Comparison of ENCODE assay signal across 8 mouse cellular contexts in the genomic region with DNA sequence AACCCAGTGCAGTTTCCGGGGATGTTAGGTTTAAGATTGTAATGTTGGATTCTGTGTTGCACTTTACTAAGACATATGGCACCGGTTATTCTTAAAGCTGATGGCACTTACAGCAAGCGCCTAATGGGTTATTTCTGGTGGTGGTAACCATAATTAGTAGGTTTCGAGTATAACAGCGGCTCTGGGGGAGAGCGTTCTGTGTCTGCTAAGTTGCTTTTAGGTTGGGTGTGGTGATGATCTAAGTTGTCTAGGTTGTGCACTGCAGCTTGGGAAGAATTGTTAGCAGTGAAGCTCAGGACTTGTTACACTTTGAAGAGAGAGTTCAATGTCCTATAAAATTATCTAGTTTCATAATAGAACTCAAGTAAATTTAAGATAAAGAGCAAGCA. TPM values are rescaled to one million over a fixed set of nuclear protein-coding genes. Genes with fewer than 3 reads are reported as not detected.
DNase-seq lines count a peak whose midpoint lies in the region; ATAC-seq and TF ChIP-seq lines count a peak whose summit lies in the region.

No protein-coding gene starts in this region.

- no peaks in the 10 kb centered on the region for H3K27me3 ChIP-seq in kidney, adult 2 months (replicated peaks; ENCODE audit: control insufficient read depth, insufficient read depth, low read length)
- H3K27me3 ChIP-seq in hindbrain, embryonic 11.5 days (ENCODE audit: control insufficient read depth, insufficient read depth, low read length) = no peaks in the 10 kb centered on the region
- H3K27me3 ChIP-seq in midbrain, embryonic 14.5 days (ENCODE audit: control insufficient read depth, insufficient read depth, low read length) = no peaks in the 10 kb centered on the region

- peak; percentile 44 for ATAC-seq in activated CD4-positive, CD25-positive, alpha-beta regulatory T cell, adult 4 months
- no peak for ATAC-seq in hindbrain, embryonic 11.5 days (ENCODE audit: low FRiP score)
- no peak for ATAC-seq in midbrain, embryonic 14.5 days (ENCODE audit: low FRiP score, low TSS enrichment)

- TF ChIP-seq POLR2A in kidney, adult 2 months (IDR thresholded peaks at IDR 0.05; ENCODE audit: low read depth, low read length) = no peak

- H3K9ac ChIP-seq in hindbrain, embryonic 11.5 days (ENCODE audit: low read depth, low read length) = peak overlapping the region; percentile 98
- H3K9ac ChIP-seq in midbrain, embryonic 14.5 days (replicated peaks; ENCODE audit: low read length) = peak overlapping the region; percentile 96

- WGBS in kidney, adult 2 months = 1% methylated on average over 6 of the region's 6 CpGs
- 1% methylated on average over 6 of the region's 6 CpGs for WGBS in hindbrain, embryonic 11.5 days
- 2% methylated on average over 6 of the region's 6 CpGs for WGBS in midbrain, embryonic 14.5 days

- peak overlapping the region; percentile 66 for H3K4me2 ChIP-seq in hindbrain, embryonic 11.5 days (replicated peaks; ENCODE audit: low read depth, low read length)
- H3K4me2 ChIP-seq in midbrain, embryonic 14.5 days (ENCODE audit: low read length) = peak overlapping the region; percentile 69

- peak overlapping the region; percentile 75 for H3K4me3 ChIP-seq in kidney, adult 2 months (ENCODE audit: insufficient read depth, low read depth, low read length)
- H3K4me3 ChIP-seq in hindbrain, embryonic 11.5 days (ENCODE audit: low read depth, low read length) = peak overlapping the region; percentile 97
- H3K4me3 ChIP-seq in midbrain, embryonic 14.5 days (replicated peaks; ENCODE audit: low read depth, low read length) = peak overlapping the region; percentile 93

- TF ChIP-seq CTCF in kidney, adult 2 months (conservative IDR thresholded peaks at IDR 0.05; ENCODE audit: insufficient read depth, insufficient read length, low read depth, low read length) = no peak

- no peaks in the 10 kb centered on the region for H3K36me3 ChIP-seq in kidney, adult 2 months (ENCODE audit: control insufficient read depth, insufficient read depth, low read length)
- H3K36me3 ChIP-seq in hindbrain, embryonic 11.5 days (ENCODE audit: control insufficient read depth, insufficient read depth, low read length) = no peaks in the 10 kb centered on the region
- no peaks in the 10 kb centered on the region for H3K36me3 ChIP-seq in midbrain, embryonic 14.5 days (ENCODE audit: control insufficient read depth, insufficient read depth, low read length)

- H3K4me1 ChIP-seq in kidney, adult 2 months (ENCODE audit: control insufficient read depth, insufficient read depth, low read length) = peaks cover 3% of the 10 kb centered on the region; the same call in 1 of the 2 replicates
- H3K4me1 ChIP-seq in hindbrain, embryonic 11.5 days (replicated peaks; ENCODE audit: control insufficient read depth, insufficient read depth, low read length) = peaks cover 4% of the 10 kb centered on the region
- peaks cover 25% of the 10 kb centered on the region for H3K4me1 ChIP-seq in midbrain, embryonic 14.5 days (ENCODE audit: control insufficient read depth, insufficient read depth, low read length)

- H3K27ac ChIP-seq in kidney, adult 2 months (ENCODE audit: insufficient read depth, low read depth, low read length) = peak overlapping the region; percentile 57
- no peak overlapping the region for H3K27ac ChIP-seq in hindbrain, embryonic 11.5 days (ENCODE audit: low read depth, low read length)
- peak overlapping the region; percentile 94 for H3K27ac ChIP-seq in midbrain, embryonic 14.5 days (replicated peaks; ENCODE audit: low read depth, low read length)

- DNase-seq in kidney, adult 2 months = no peak
- no peak for DNase-seq in kidney, postnatal 25 days
- DNase-seq in hindbrain, embryonic 11.5 days (ENCODE audit: low spot score) = peak; percentile 37
- no peak for DNase-seq in midbrain, embryonic 14.5 days
- no peak for DNase-seq in layer of hippocampus, adult 11-12 months (ENCODE audit: low spot score)
- DNase-seq in kidney, postnatal 14 days = no peak
- DNase-seq in adipocyte (ENCODE audit: low spot score) = no peak

- no peaks in the 10 kb centered on the region for H3K9me3 ChIP-seq in hindbrain, embryonic 11.5 days (ENCODE audit: control insufficient read depth, low read length)
- no peaks in the 10 kb centered on the region for H3K9me3 ChIP-seq in midbrain, embryonic 14.5 days (ENCODE audit: control insufficient read depth, low read length)

RNA-seq across cellular contexts. Expression of a gene that starts 1.4 kb away (rescaled TPM):
- polyA plus RNA-seq in kidney, adult 2 months (2012; rRNA removed) = 8.8 and 11.8 TPM in 2 replicates
- polyA plus RNA-seq in activated CD4-positive, CD25-positive, alpha-beta regulatory T cell, adult 4 months (2017; shearing (Covaris generic)) = 10 to 100 TPM; 15.9 to 19.1 TPM
- polyA plus RNA-seq in hindbrain, embryonic 11.5 days (2014; fragmentation: Nextera tagmentation; extraction: Ambion mirVana) = 30.7 and 31.5 TPM in 2 replicates
- polyA plus RNA-seq in midbrain, embryonic 14.5 days (2014; fragmentation: Nextera tagmentation; extraction: Ambion mirVana) = 15.1 and 22.7 TPM in 2 replicates
